Mouse (Mus musculus) embryonic fibroblast, embryonic 13.5 days (primary cell): ENCODE results near the gene Msi2.

Source experiments
- CTCF ChIP-seq: IDR thresholded peaks from 2 replicates; pipeline ENCODE4 v1.5.1; 2011; ENCODE audit warnings: mild to moderate bottlenecking, control low read depth, low read length, moderate library complexity, borderline replicate concordance; ENCODE audit not compliant: insufficient read depth
- POLR2A ChIP-seq: IDR thresholded peaks from 2 replicates; pipeline ENCODE4 v1.6.1; 2011; ENCODE audit warnings: low read depth, mild to moderate bottlenecking, control low read depth, low read length, moderate library complexity

DNA sequence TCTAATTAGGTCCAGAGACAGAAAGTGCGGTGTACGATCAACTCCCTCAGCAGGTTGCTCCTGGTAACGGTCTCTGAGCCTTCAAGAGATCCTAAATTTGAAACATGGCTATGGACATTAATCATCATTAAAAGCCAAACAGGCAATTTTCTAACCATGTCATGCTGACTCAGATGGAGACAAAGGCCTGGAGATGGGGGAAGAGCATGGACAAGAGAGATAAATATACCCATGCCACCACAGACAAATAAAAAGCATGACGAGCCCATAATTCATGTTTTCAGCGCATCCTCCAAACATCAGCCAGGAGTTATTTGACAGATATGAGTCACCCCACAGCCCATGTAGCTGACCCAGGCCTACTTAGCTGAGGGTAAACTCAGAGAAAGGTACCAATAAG is 145.3 kb downstream of the Msi2 start:
- no peak for TF ChIP-seq POLR2A
- no peak for TF ChIP-seq CTCF
